Mouse (Mus musculus): ENCODE results near the gene Atp5h.

DNA sequence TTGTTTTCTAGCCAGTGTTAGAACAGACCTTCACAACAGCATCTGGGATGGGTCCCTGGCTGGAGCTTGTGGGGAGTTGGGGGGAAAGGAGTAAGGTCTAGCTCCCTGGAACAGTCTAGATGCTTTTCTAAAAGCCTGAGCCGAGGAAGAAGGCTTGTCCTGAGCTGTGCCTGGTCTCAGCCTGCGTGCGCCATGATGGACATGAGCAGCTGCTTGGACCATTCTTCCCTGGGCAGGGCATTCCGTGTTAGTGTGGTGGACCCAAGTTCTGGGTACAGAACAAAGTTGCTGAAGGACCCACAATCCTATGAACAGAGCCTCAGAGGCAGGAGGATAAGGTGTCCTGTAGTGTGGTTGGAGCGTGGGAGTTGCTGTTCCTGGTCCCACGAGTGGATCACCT is 10.8 kb upstream of the Atp5h start:
- TF ChIP-seq POLR2A (IDR thresholded peaks at IDR 0.05; ENCODE audit: extremely low read depth, insufficient read depth, low read length) (no peak), CTCF (IDR thresholded peaks at IDR 0.05; ENCODE audit: extremely low read depth, insufficient read depth, low read length) (no peak)
